Mouse (Mus musculus) lung, postnatal 0 days (tissue): ENCODE results near the gene Snx3.

ENCODE experiments used
- CTCF ChIP-seq: IDR thresholded peaks from 2 replicates; pipeline ENCODE4 v1.5.1; 2016; ENCODE audit warnings: antibody characterized with exemption, mild to moderate bottlenecking
- EP300 ChIP-seq: IDR thresholded peaks from 2 replicates; pipeline ENCODE4 v1.6.1; 2016; ENCODE audit warnings: antibody characterized with exemption, mild to moderate bottlenecking, control low read depth

- no peak for TF ChIP-seq CTCF
- no peak for TF ChIP-seq EP300
These were observed 16.5 kb downstream of the Snx3 start for GRCm38 (mm10) chr10:42518363-42518762.
